Mouse (Mus musculus): ENCODE data around the gene Gm13271. TPM values are rescaled to one million over a fixed set of nuclear protein-coding genes. Genes with fewer than 3 reads are reported as not detected.
A peak's percentile ranks its signal among the peaks of the same experiment; 100 is the strongest.
"Not testable (repeated sequence)": the region's sequence is repeated elsewhere in the genome, so short reads cannot be mapped to it uniquely, and the experiment has no call there.

Gene Gm13271
- polyA plus RNA-seq, 1 experiment from 2014 or later: not detected

DNA sequence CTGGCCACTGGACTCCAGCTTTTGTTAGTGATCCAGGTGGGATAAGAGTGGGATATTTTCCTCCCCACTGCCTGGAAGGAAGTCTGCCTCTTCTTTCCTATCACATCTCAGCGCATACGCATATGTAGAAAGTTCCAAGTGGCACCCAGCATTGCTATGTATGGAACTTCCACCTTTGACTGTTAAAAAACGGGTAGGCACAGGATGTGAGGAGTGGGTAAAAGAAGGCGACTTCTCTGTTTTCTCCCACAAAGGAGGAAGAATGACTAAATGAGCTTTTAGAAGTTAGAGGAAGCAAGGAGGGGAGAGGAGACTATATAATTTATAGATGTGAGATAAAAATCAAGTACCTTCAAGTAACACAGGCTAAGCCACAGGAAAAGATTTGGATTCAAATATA lies 13.2 kb upstream of the Gm13271 start:
- 87% methylated on average over 4 of the region's 4 CpGs for WGBS
- Histone ChIP-seq H3K4me2 (replicated peaks; ENCODE audit: low read depth) (no peak overlapping the region), H3K4me1 (replicated peaks; ENCODE audit: control insufficient read depth, insufficient read depth, low read length) (no peaks in the 10 kb centered on the region), H3K9ac (ENCODE audit: low read depth, low read length) (no peak overlapping the region), H3K4me3 (ENCODE audit: low read depth, low read length) (no peak overlapping the region), H3K9me3 (ENCODE audit: control insufficient read depth) (no peaks in the 10 kb centered on the region), H3K27ac (ENCODE audit: low read depth, low read length) (no peak overlapping the region), H3K36me3 (ENCODE audit: control insufficient read depth, insufficient read depth) (no peaks in the 10 kb centered on the region), H3K27me3 (replicated peaks; ENCODE audit: control insufficient read depth, insufficient read depth, low read length) (no peaks in the 10 kb centered on the region)
- no peak for ATAC-seq
- TF ChIP-seq CTCF (IDR thresholded peaks at IDR 0.05; ENCODE audit: low read depth): no peak

DNA sequence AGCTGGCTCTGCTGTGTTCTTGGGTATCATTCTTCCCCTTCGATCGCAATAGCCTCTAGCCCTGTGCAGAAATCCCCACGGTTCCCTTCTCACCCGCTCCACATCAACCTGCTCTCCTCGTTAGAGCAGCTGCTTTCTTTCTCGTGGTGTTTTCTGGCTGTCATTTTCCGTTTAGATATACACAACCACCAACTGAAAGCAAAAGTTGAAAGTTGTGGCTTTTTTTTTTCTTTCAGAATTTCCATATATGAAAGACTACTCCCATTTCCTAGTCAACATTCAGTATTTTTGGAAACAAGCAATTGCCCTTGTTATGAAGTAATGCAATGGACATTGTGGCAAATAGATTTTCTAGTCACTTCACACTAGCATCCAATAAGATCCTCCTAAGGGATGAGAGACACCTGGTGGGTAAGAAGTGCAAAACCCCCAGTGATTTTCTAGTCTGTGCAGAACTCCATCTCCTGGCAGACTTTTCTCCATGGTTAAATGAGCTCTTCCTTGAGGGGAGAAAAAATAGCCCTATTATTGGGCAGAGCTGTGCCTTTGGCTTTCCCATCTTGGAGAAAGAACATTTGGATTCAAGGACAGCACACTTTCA lies 11.8 kb upstream of the Gm13271 start:
- 64% methylated on average over 7 of the region's 7 CpGs for WGBS
- H3K27ac ChIP-seq (ENCODE audit: low read depth, low read length): no peak overlapping the region
- H3K36me3 ChIP-seq (ENCODE audit: control insufficient read depth, insufficient read depth): no peaks in the 10 kb centered on the region
- no peak for ATAC-seq
- H3K4me3 ChIP-seq (ENCODE audit: low read depth, low read length): no peak overlapping the region
- no peak overlapping the region for H3K9ac ChIP-seq (ENCODE audit: low read depth, low read length)
- no peaks in the 10 kb centered on the region for H3K9me3 ChIP-seq (ENCODE audit: control insufficient read depth)
- peak; percentile 55 for TF ChIP-seq CTCF (IDR thresholded peaks at IDR 0.05; ENCODE audit: low read depth)
- no peaks in the 10 kb centered on the region for H3K4me1 ChIP-seq (replicated peaks; ENCODE audit: control insufficient read depth, insufficient read depth, low read length)
- no peak overlapping the region for H3K4me2 ChIP-seq (replicated peaks; ENCODE audit: low read depth)
- no peaks in the 10 kb centered on the region for H3K27me3 ChIP-seq (replicated peaks; ENCODE audit: control insufficient read depth, insufficient read depth, low read length)

DNA sequence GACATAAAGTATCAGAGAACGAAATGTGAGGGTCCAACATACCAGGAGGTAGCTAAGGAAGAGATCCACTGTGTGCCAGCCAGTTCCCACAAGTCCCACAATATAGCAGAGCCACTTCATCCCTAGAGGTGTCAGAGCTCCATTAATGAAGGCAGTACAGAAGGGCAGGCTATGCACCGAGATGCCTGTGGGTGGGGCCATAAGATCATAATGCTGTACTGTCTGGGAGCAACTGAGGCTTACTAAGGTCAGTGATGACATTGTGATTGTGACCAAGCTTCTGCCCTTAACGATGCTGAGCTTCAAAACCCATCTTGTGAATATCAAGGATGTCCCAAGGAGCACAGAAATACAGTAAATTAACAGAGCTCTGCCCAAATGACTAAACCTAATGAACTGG lies 10.5 kb upstream of the Gm13271 start:
- H3K9me3 ChIP-seq (ENCODE audit: control insufficient read depth): no peaks in the 10 kb centered on the region
- H3K4me2 ChIP-seq (replicated peaks; ENCODE audit: low read depth): no peak overlapping the region
- H3K4me3 ChIP-seq (ENCODE audit: low read depth, low read length): no peak overlapping the region
- H3K4me1 ChIP-seq (replicated peaks; ENCODE audit: control insufficient read depth, insufficient read depth, low read length): no peaks in the 10 kb centered on the region
- peak; percentile 33; the same call in 1 of the 2 replicates for TF ChIP-seq CTCF (IDR thresholded peaks at IDR 0.05; ENCODE audit: low read depth)
- H3K36me3 ChIP-seq (ENCODE audit: control insufficient read depth, insufficient read depth): no peaks in the 10 kb centered on the region
- no peaks in the 10 kb centered on the region for H3K27me3 ChIP-seq (replicated peaks; ENCODE audit: control insufficient read depth, insufficient read depth, low read length)
- WGBS: 64% methylated on average over 3 of the region's 3 CpGs
- no peak for ATAC-seq
- H3K9ac ChIP-seq (ENCODE audit: low read depth, low read length): no peak overlapping the region
- no peak overlapping the region for H3K27ac ChIP-seq (ENCODE audit: low read depth, low read length)

DNA sequence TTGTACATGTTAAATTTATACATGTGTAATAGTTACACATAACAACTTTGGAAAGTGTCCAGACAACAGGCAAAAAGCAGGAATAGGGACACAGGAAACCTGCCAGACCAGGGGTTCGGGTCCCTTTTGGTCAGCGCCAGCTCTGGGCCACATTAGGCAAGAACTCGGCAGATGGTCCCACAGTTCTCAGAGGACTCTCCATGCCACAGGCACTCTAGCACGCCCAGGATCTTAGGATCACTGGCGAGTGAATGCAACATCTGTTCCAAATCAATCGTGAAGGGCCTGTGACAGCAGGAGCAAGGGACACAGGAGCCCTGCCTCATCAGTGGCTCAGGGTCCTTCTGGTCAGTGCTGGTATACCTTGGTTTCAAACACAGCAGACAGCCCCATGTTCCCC lies 4.7 kb upstream of the Gm13271 start:
- no peak overlapping the region for H3K9ac ChIP-seq (ENCODE audit: low read depth, low read length)
- no peaks in the 10 kb centered on the region for H3K36me3 ChIP-seq (ENCODE audit: control insufficient read depth, insufficient read depth)
- TF ChIP-seq CTCF (IDR thresholded peaks at IDR 0.05; ENCODE audit: low read depth): no peak
- no peaks in the 10 kb centered on the region for H3K9me3 ChIP-seq (ENCODE audit: control insufficient read depth)
- H3K4me1 ChIP-seq (replicated peaks; ENCODE audit: control insufficient read depth, insufficient read depth, low read length): no peaks in the 10 kb centered on the region
- H3K4me3 ChIP-seq (ENCODE audit: low read depth, low read length): no peak overlapping the region
- 74% methylated on average over 6 of the region's 6 CpGs for WGBS
- no peak overlapping the region for H3K27ac ChIP-seq (ENCODE audit: low read depth, low read length)
- H3K4me2 ChIP-seq (replicated peaks; ENCODE audit: low read depth): no peak overlapping the region
- no peaks in the 10 kb centered on the region for H3K27me3 ChIP-seq (replicated peaks; ENCODE audit: control insufficient read depth, insufficient read depth, low read length)
- ATAC-seq: no peak

DNA sequence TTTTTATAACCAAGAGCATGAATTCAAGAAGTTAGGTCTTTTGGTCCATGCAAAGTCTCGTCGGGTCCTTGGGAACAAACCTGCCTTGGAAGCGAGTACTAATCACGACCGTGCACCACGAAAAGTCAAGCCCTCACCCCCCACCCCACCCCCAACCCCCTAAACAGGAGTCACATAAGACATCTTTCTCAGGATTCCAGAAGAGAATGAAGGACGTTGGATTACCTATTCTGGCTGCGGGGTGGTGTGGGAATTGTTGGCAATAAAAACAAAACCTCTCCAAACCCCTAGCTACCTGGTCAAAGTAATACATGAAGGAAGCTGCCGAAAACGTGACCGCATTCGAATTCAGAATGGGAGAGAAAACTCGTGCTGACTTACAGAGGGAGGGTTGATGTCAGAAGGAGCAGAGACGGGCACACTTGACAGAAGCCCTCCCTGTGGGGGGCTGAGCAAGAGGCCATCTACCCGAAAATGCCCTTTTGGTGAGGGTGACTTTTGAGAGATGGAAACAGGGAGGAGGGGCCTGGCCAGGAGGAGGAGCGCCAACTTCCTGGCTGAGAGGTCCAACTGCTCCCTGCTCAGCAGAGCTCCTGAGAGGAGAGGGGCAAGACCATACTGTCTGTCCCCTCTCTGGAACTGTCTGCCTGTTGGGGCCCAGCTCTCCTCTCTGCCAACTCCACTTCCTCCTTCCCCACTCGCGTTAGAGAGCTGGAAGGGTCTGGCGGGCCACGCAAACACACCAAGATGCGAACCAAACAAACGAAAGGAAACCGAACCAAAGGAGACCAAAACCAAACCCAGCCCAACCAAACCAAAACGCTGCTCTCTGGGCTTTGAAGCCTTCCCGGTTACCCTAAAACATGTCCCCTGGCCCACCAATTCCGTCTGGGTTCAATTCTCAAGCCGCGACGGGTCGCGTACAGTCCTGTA lies 2.2 kb downstream of the Gm13271 start:
- peak overlapping the region; percentile 68 for H3K9ac ChIP-seq (ENCODE audit: low read depth, low read length)
- H3K4me3 ChIP-seq (ENCODE audit: low read depth, low read length): peak overlapping the region; percentile 48
- peak overlapping the region; percentile 91 for H3K27ac ChIP-seq (ENCODE audit: low read depth, low read length)
- not testable (repeated sequence) for H3K36me3 ChIP-seq (ENCODE audit: control insufficient read depth, insufficient read depth); H3K4me1 ChIP-seq (replicated peaks; ENCODE audit: control insufficient read depth, insufficient read depth, low read length); H3K9me3 ChIP-seq (ENCODE audit: control insufficient read depth); H3K27me3 ChIP-seq (replicated peaks; ENCODE audit: control insufficient read depth, insufficient read depth, low read length); ATAC-seq
- H3K4me2 ChIP-seq (replicated peaks; ENCODE audit: low read depth): peak overlapping the region; percentile 85
- 9% methylated on average over 28 of the region's 31 CpGs for WGBS

DNA sequence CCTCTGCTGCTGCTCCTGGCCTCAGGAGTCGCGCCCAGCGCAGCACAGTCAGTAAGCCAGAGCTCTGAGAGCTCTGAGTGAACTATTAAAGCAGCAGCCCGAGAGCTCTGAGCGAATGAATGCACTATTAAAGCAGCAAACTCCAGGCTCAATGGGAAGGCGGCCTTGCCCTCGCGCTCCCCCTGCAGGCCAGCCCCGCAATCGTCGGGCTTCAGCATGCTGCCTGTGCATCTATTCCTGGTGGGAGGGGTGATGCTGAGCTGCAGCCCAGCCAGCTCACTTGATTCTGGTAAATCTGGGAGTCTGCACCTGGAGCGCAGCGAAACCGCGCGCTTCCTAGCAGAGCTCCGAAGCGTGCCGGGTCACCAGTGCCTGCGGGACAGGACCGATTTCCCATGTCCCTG lies 3.0 kb downstream of the Gm13271 start:
- peak; percentile 100 for ATAC-seq
- H3K9me3 ChIP-seq (ENCODE audit: control insufficient read depth); H3K36me3 ChIP-seq (ENCODE audit: control insufficient read depth, insufficient read depth); H3K27me3 ChIP-seq (replicated peaks; ENCODE audit: control insufficient read depth, insufficient read depth, low read length); H3K4me1 ChIP-seq (replicated peaks; ENCODE audit: control insufficient read depth, insufficient read depth, low read length): not testable (repeated sequence)
- Histone ChIP-seq H3K4me2 (replicated peaks; ENCODE audit: low read depth) (peak overlapping the region; percentile 85), H3K27ac (ENCODE audit: low read depth, low read length) (peak overlapping the region; percentile 91; the same call in 1 of the 2 replicates), H3K4me3 (ENCODE audit: low read depth, low read length) (peak overlapping the region; percentile 48), H3K9ac (ENCODE audit: low read depth, low read length) (peak overlapping the region; percentile 68; the same call in 1 of the 2 replicates)
- 0% methylated on average over 18 of the region's 21 CpGs for WGBS
- peak; percentile 77 for TF ChIP-seq CTCF (IDR thresholded peaks at IDR 0.05; ENCODE audit: low read depth)

DNA sequence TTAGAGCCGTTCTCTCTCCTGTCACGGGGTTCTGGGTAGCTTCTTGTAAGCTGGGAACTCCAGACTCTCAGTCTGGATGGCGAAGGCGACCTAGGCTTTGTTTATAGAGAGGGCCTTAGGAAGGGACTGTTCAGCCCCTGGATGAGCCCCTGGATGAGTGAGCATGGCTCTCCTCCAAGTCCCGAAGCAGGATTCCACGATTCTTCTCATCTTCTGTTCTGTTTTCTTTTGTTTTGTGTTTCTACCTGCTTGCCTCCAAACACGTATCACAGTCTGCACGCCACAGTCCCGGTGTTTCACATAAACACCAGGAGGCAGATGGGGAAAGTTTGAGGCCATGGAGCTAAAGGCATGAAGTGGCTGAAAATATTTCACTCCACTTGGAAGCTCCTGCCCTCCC lies 4.1 kb downstream of the Gm13271 start:
- 85% methylated on average over 7 of the region's 9 CpGs for WGBS
- not testable (repeated sequence) for H3K27ac ChIP-seq (ENCODE audit: low read depth, low read length); H3K4me2 ChIP-seq (replicated peaks; ENCODE audit: low read depth); H3K9me3 ChIP-seq (ENCODE audit: control insufficient read depth); H3K9ac ChIP-seq (ENCODE audit: low read depth, low read length); H3K36me3 ChIP-seq (ENCODE audit: control insufficient read depth, insufficient read depth); ATAC-seq; H3K4me3 ChIP-seq (ENCODE audit: low read depth, low read length); H3K27me3 ChIP-seq (replicated peaks; ENCODE audit: control insufficient read depth, insufficient read depth, low read length); H3K4me1 ChIP-seq (replicated peaks; ENCODE audit: control insufficient read depth, insufficient read depth, low read length)

DNA sequence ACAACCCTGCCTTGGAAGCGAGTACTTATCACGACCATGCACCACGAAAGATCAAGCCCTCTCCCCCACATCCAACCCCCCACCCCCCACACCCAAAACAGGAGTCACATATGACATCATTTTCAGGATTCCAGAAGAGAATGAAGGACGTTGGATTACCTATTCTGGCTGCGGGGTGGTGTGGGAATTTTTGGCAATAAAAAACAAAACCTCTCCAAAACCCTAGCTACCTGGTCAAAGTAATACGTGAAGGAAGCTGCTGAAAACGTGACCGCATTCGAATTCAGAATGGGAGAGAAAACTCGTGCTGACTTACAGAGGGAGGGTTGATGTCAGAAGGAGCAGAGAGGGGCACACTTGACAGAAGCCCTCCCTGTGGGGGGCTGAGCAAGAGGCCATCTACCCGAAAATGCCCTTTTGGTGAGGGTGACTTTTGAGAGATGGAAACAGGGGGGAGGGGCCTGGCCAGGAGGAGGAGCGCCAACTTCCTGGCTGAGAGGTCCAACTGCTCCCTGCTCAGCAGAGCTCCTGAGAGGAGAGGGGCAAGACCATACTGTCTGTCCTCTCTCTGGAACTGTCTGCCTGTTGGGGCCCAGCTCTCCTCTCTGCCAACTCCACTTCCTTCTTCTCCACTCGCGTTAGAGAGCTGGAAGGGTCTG lies 5.1 kb downstream of the Gm13271 start, which contains the start of gene Gm13283:
TSS of gene Gm13283 (plus strand) at position 510 of the 659 bp plus-strand sequence.
- not testable (repeated sequence) for ATAC-seq; H3K27me3 ChIP-seq (replicated peaks; ENCODE audit: control insufficient read depth, insufficient read depth, low read length); H3K4me1 ChIP-seq (replicated peaks; ENCODE audit: control insufficient read depth, insufficient read depth, low read length); H3K9me3 ChIP-seq (ENCODE audit: control insufficient read depth); H3K36me3 ChIP-seq (ENCODE audit: control insufficient read depth, insufficient read depth); H3K9ac ChIP-seq (ENCODE audit: low read depth, low read length)
- peak within 1 kb of the TSS; percentile 54; the same call in 1 of the 2 replicates for H3K27ac ChIP-seq (ENCODE audit: low read depth, low read length)
- peak within 1 kb of the TSS; percentile 24 for H3K4me3 ChIP-seq (ENCODE audit: low read depth, low read length)
- H3K4me2 ChIP-seq (replicated peaks; ENCODE audit: low read depth): peak within 1 kb of the TSS; percentile 52
- 36% methylated on average over 6 of the region's 14 CpGs for WGBS
